Mouse (Mus musculus) neural tube, embryonic 10.5 days (tissue): ENCODE data around the gene Epha6.

ENCODE experiments used
- DNase-seq: peaks from one replicate; pipeline ENCODE4 v3.0.0-alpha.2; 2017; ENCODE audit warnings: low spot score; ENCODE audit errors: extremely low spot score

Epha6 gene

DNA sequence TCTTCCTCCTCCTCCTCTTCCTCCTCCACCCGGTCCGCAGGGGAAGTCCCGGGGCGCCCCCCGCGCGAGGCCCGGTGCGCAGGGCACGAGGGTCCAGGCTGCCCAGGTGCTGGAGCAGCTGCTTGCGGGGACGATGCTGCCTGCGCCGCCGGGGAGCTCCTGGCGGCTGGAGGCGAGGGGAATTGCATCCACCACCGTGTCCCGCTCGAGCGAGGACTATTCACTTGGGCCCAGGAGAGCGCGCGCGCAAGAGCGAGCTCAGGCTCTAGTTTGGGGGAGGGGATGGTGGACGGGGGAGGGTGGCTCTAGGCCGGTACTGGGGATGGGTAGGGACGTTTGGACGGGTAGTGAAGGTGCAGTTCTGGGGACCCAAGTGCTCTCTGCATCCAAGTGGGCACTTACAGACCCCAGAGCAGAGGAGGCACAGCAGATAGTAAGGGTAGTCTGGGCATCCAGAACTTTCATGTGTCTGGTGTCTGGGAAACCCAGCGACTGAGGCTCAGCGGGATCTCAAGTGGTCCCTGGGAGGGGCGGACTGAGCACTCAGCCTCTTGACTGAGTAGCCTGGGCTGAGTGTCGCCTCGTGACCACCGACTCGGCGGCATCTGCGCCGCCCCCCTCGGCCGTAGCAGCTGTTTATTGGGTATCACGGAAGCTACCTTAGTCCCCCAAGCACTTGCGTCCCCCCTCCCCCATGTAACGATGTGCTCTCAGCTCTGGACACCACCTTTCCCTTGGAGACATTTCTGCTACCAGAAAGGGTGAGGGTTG lies at the start of gene Epha6:
Gene Epha6 (minus strand): TSS at position 471 of the 771 bp plus-strand sequence.
- peak; percentile 60 for DNase-seq

DNA sequence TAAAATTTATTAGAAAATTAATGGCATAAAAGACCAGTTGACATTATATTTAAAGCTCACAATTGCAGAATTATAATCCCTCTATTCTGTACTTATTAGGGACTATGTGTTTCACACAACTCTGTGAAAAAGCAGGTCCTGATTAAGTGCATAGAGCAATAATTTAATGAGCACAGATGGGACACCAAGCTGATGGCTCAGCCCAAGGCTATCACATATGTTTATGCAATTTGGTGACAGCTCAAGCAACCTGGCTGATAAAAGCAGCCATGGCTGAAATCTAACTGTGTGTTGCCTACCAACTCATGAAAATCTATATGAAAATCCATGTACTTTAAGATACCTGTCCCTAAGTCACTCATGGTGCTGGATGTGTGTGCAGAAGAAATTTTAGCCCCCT lies 46.4 kb upstream of the Epha6 start:
- DNase-seq = no peak

DNA sequence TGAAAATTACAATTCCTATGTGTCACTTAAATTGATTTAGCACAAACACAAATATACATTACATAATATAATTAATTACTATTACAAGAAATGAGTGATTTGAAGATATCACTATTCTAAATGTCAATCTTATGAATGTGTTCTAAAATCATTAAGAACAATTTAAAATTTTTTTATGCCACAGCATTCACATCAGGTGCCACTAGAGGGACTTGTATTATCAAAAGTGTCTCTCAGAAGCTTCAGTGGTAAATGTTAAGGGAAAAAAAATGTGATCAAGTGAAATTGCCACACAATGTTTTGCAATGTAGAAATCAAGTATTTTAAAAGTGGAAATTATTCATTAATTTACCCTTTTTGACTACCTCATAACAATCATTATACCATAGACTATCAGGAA lies 22.8 kb upstream of the Epha6 start:
- DNase-seq = no peak

DNA sequence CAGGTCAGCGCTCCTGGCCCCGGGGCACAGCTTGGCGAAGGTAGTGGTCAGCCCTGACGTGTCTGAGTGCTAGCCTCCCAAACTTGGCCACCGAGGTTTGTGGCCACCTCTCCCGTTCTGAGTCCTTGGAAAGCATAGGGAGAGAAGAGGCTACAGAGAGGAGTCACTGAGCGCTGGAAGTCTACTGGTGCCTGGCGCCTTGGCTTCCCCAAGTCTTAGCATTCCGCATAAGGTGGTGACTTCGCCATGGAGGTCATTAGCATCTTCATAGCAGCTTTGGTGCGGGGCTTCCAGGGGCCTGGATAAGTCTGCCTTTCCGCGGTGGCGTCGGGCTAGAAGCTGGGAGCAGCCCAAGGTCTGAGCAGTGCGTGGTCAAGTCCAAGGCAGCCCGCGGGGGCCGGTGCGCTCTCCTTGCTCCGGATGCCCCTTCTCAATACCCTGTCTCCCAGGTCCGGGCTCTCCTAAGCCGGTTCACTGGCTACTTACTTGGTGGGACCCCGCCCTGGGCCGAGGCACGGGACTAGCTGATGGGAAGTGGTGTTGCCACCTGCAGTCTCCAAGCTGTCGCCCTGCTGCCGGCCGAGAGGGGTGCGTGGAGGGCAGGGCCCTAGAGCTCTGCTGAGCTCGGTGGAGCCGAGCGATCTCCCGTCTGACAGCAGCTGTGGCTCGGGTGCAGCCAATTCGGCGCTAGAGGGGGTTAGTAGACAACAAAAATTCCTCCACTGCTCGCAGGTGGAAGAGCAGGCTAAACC lies 677 bp upstream of the Epha6 start:
- peak; percentile 72 for DNase-seq

GRCm38 (mm10) chr16:60604613-60605012 lies 718 bp downstream of the Epha6 start:
- DNase-seq = no peak

GRCm38 (mm10) chr16:60585322-60585721 lies 20.0 kb downstream of the Epha6 start:
- no peak for DNase-seq

GRCm38 (mm10) chr16:60584695-60585094 lies 20.6 kb downstream of the Epha6 start:
- no peak for DNase-seq

DNA sequence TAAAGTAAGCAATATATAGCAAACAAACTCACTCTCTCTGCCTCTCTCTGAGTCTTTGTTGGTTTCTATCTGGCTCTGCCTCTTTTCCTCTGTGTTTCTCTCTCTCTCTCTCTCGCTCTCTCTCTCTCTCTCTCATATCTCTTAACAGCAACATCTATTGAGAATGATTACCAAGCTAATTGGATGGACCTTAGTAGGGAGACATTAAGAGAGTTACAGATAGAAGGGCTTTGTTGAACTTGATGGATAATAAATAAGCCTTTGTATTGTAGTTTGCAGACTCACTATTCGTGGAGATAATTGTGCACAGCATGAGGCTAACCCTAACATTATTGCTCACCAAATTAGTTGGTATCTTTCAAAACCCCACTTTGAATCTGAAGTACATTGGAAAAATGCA lies 34.8 kb downstream of the Epha6 start:
- no peak for DNase-seq

DNA sequence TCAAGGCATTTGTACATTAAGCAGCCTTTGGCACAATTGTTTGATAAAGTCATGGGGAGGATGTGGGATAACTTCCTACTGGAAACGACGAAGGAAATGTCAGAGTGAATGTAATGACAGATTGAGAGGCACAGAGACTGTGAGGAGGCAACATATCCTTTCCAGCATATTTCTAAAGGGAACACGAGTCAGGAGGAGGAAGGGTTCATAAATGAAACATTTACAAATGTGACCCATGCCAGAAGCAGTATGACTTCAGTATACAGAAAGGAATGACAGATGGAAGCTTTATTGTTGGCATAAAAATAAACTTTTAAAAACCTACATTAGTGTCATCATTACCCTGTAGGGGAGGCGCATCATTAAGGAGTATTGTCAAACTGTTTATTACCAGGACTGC lies 60.9 kb downstream of the Epha6 start:
- no peak for DNase-seq

- no peak for DNase-seq
Measured at GRCm38 (mm10) chr16:60538233-60538632, 67.1 kb downstream of the Epha6 start.

DNA sequence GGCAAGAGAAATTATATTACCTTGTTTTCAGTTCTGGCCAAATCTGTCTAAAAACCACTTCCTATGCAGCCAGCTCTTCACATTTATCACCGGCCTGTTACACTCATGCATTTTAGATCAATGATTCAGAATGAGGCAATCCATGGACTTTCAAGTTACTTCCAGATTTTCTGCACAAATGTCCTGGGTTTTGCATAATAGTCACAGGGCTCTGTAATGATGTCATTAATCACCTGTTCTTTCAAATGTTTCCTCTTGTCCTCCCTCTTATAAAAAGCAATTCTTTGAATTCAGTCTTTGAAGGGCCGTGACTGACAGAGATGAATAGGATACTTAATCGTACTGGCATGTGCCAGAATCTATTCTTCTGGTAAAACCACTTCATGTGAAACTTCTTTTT lies 95.6 kb downstream of the Epha6 start:
- DNase-seq = no peak

DNA sequence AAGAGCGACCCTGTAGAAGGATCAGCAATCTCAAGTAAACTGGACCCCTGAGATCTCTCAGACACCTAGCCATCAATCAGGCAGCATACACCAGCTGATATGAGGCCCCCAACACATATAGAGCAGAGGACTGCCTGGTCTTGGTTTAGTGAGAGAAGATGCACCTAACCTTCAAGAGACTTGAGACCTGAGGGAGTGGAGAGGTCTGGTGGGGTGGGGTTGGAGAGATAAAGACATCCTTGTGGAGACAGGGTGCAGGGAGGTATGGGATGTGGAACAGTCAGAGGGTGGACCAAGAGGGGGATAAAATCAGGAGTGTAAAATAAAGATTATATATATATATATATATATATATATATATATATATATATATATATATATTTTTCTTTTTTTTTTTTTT lies 105.8 kb downstream of the Epha6 start:
- no peak for DNase-seq

DNA sequence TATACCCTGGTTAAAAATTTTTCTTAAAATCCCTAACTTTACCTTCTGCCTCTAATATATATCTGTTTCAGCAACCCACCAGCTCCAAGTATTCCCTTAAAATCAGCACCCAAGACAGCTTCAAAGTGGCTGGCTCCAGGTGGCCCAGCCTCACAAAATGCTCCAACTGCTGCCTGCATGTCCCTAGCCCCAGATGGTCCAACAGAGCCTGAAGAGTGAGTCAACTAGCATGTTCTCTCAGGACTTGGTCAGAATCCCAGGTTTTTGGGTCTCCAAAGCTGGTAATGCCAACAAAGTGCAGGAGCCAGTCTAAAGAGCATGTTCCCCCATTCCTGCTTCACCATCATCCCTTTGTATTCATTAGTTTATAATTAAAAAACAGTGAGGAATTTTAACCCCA lies 129.6 kb downstream of the Epha6 start:
- no peak for DNase-seq

DNA sequence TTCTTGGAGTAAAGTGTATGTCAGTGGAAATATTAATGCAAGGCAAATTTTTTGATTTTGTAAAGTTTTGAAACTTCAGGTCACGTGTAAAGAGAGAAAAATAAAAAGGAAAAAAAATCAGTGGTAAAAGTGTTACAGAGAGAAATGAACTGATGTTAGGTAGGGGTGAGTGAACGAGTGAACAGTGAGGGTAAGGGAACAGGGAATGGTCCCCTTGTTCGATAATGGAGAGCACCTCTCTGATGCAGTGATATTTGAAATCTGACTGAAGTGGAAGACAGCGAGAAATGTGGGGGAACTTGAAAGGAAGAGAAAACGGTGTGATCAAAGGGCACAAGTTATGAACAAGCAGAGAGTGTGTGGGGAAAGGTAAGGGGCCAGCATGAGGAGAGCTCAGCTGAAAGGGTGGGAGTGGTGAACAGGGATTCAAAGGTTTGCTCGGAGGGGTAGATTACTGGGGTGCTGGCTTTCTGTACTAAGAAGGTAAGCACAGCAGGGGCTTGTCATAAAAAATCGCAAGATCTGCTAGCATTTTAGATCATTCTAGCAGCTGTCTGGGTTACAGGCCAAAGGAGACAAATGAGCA lies 137.0 kb downstream of the Epha6 start:
- DNase-seq = no peak

- DNase-seq = peak; percentile 14
Measured at GRCm38 (mm10) chr16:60435283-60435682, 170.0 kb downstream of the Epha6 start.

DNA sequence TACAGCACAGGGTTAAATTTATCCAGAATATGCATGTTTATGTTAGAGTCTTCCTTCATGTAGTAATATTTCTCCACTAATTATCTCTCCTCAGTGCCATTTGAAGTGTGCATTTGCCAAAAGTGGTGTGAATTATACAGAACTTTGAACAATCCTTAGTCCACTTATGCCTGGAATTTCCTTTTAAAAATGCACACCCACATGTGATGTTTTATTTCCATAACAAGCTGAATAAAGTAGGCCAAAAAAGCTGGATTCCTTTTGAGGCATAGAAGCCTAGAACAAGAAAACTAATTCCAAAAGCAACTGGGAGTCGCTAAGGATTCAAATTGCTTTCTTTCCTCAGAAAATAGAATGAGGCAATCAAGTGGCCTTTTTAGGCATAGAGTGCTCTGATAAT lies 171.1 kb downstream of the Epha6 start:
- DNase-seq = no peak

DNA sequence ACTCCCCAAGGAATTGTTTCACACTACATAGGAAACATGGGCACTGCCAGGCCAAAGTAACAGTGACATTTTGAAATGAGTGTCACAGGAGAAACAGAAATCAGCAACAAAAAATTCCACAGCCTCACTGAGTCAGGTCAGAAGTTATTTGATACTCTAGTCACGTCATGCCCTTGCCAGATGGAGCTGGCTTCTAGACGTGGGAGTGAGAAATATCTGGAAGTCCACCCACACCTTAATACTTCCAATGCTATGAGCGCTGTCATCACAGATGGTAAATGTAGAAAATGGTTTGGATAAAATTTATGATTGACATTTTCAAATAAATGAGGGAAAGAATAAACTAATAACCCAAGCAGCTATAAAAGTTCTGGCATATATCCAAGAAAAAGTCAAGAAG lies 210.0 kb downstream of the Epha6 start:
- DNase-seq = no peak

DNA sequence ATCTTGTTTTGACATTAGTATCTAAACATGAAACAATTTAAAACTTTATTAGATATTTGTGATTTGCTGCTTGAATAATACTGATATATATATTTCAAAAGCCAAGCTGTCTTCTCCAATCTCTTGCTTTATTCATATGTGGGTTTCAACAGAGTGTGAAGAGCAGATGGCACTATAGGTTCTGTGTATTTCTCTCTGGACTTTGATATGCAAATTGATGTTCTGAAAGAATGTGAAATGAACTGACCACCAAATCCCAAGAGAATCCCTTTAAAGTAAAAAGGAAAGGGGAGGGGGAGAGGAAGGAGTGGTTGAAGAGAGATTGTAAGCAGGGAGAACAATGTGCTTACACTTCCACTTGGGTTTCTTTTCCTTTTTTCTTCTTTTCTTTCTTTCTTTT lies 212.4 kb downstream of the Epha6 start:
- no peak for DNase-seq

GRCm38 (mm10) chr16:60375147-60375546 lies 230.2 kb downstream of the Epha6 start:
- DNase-seq = no peak

DNA sequence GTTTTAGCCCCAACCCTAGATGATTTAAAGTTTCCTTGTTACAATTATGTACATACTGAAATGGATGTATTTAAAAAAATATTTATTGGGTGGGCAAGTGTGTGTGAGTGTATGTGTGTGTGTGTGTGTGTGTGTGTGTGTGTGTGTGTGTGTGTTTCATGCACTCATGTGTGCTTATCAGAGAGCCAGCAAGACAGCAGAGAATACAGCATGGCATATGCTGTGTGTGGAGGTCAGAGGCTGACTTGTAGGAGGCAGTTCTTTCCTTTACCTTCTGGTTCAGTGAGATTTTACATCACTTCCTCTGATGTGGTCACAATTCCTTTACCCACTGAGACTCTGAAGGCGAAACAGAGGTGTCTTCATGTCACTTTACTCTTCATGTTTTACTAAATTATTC lies 321.4 kb downstream of the Epha6 start:
- no peak for DNase-seq

DNA sequence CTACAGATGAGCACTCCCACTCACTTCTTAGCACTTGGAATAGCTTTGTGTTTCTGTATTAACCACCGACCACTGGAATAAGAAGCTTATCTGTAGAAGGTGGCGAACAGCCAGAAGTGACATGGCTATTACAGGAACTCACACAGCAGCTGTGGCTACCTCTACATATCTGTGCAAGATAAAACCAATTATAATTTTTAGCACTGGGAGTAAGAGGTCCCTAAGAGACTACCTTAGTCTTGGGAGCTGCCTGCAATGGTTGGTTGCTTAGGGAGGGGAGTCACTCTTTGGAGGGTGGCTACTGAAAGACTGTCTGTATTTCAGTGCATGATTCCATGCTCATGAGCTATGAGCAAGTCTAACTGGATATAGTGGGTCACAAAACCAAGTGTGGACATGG lies 331.2 kb downstream of the Epha6 start:
- DNase-seq = no peak
